Mouse (Mus musculus): ENCODE results near the gene Pls1.

The Pls1 gene

DNA sequence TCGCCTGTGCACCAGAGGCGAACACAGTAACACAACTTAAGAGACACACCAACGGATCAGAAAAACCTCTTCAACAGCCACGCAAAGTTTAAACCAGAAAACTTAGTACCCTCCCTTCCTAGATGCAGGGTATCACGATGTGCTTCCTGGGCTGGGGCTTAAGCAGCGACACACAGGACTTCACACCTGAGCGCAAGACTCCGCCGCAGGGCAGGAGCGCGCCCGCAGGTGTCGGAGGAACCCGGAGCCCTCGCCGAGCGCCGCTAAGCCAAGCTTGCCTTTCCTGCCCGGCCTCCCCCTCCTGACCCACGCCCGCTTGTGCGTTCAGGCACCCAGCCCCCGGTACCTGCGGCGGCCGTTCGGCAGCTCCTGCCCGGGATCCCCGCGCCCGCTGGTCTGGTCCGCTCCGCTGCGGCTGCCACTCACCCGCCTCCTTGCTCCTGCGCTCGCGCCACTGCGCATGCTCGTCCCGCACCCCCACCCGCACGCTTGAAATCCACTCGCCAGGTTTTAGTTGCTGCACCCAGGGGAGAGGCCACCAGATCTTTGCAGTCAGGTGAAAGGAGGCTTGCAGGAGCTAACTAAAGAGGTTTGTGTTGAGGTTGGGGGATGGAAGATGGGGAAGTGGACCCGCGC is at the start of gene Pls1:
Gene Pls1 (minus strand): TSS at position 487 of the 636 bp plus-strand sequence.
- in situ Hi-C loops (cut with MseI, MboI): loop anchor here (10.0 kb wide), 2 partner anchors 90 to 110 kb away; partner anchors contain the start of gene Trpc1 (in 1 of the 2)

DNA sequence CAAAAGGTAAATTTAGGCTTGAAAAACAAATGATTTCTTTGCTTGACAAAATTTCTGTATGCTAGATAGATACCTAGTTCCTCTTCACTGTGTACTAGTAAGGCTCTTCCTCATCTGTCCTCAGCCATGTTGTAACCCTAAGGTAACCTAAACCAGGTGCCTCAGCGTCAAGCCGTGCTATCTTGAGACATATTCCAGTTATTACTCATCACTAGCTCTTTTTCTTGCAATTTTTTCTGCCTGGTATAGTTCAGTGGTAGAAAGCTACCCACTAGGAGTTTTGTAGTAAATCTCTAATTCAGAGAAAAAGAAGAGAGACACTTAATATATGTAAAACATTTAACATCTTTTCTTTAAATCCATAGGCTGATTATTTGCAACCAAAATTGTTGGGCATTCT is 37.6 kb upstream of the Pls1 start:
- in situ Hi-C loops (cut with MseI, MboI): no loop called here

GRCm38 (mm10) chr9:95878246-95878645 is 33.1 kb upstream of the Pls1 start:
- in situ Hi-C loops (cut with MseI, MboI): no loop called here

DNA sequence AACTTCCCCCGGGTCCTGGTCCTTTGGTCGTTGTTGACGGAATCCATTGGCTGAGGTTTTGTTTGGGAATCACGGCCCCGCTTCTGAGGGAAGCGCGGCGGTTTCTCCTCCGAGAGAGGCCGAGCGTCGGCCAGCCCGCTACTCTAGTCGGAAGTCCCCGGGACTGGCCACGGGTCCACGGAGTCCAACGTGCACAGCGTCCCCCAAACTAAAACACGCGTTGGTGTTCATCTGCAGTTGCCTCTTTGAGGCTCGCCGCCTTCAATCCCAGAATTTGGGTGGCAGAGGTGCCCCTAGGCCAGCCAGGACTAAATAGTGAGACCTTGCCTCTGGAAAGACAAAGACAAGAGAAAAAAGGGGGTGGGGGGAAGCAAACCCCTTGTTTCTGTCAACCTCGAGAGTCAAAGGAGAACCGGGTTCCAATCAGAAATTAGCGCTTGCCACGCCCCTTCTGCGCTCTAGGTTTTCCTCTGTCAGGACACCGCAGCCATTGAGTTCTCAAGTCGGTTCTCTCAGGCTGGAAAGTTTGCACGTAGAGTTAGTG is 13.0 kb upstream of the Pls1 start:
- in situ Hi-C loops (cut with MseI, MboI): no loop called here

- in situ Hi-C loops (cut with MseI, MboI): no loop called here
These were observed 12.4 kb upstream of the Pls1 start, which contains the start of gene Atr for GRCm38 (mm10) chr9:95857414-95858026. Gene Atr (plus strand): TSS chr9:95857597.

- in situ Hi-C loops (cut with MseI, MboI): no loop called here
These were observed 10.9 kb upstream of the Pls1 start for GRCm38 (mm10) chr9:95856004-95856403.

DNA sequence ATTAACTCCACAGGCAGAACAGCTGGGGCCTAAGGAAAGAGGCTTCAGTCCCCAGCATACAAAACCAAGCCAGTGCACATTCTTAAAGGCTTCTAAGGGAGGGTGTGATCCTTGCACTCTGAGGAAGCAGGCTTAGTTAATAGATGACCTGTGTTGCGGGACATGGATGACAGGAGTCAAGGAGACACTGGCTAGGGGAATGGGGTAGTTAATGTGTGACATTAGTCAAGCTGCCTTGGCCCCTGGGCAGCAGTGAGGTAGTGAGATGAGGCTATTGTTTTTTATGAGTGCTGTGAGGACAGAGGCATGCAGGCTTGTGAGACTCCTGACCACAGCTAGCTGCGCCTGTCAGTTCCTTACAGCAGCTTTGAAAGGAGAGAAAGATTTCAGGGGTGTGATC is 9.8 kb upstream of the Pls1 start:
- in situ Hi-C loops (cut with MseI, MboI): no loop called here

- in situ Hi-C loops (cut with MseI, MboI): no loop called here
These were observed 7.8 kb upstream of the Pls1 start for GRCm38 (mm10) chr9:95852896-95853295.

DNA sequence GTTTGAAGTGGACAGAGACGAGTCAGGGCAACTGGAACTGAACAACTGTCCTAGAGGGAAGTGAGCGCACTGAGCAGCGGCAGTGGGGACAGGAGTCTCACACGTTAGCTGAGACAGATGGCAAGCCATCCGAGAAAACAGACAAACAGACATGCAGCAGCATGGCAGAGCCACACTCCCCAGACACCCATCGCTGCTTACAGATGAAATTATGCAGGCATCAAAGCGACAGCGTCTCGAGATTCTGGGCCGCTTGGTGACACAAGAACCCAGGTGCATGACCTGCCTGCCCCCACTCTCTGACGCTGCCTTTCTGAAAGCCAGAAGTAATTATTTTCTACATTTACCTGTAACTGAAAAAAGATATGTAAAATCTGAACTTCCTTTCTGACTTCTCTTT is 6.6 kb upstream of the Pls1 start:
- in situ Hi-C loops (cut with MseI, MboI): no loop called here

DNA sequence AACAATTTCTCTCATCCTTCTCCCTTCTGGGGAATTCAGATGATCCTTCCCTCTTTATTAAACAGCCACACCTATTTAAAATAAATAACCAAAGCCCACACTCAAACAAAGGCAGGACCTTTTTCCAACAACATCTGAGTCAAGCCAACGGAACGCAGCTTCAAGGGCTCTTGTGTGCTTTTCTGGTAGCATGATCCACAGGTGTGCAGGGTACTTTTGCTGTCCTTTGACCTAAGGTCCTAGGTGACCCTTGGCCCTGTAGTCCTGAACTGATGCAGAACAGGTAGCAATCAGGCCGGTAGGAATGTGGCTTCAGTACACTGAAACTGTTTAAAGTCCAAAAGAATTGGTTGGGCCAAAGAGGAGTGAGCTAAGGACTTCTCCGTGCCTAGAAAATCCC is 600 bp upstream of the Pls1 start:
- in situ Hi-C loops (cut with MseI, MboI): loop anchor here (10.0 kb wide), 2 partner anchors 91 to 111 kb away; partner anchors contain the start of gene Trpc1 (in 1 of the 2)

DNA sequence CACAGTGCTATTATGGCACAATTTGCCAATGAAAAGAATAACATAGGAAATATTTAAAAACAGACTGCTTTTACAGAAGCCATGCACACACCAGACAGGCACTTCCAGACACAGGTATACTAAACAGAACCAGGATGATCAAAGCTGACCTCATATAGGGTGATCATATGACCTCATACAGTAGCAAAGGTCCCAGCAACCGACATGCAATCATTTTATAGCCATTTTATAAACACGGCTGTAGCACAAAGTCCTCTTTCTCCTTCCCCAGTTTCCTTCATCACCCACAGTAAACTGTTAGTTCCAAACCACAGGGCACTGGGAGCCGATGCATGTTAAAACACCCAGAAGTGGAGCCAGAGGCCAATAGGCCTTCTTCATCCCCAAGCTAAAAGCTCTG is 5.7 kb downstream of the Pls1 start:
- in situ Hi-C loops (cut with MseI, MboI): no loop called here

GRCm38 (mm10) chr9:95835741-95836140 is 9.4 kb downstream of the Pls1 start:
- in situ Hi-C loops (cut with MseI, MboI): no loop called here

DNA sequence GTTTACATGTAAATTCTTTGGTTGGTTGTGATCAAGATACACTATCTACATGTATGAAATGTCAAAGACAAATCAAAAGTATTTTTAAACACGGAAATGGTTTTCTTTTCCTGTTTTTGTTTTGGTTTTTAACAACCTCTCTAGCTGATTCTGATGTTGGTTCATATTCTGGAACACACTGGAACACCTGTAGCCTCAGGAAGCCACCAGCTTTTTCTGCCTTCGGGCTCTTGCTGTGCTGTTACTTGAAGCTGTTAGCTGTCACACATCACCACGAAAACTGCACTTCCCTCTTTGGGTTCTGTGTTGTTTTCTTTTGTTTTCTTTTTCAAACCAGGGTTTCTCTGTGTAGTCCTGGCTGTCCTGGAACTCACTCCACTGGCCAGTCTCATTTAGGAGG is 10.3 kb downstream of the Pls1 start:
- in situ Hi-C loops (cut with MseI, MboI): no loop called here

- in situ Hi-C loops (cut with MseI, MboI): no loop called here
These were observed 12.4 kb downstream of the Pls1 start for GRCm38 (mm10) chr9:95832758-95833157.

DNA sequence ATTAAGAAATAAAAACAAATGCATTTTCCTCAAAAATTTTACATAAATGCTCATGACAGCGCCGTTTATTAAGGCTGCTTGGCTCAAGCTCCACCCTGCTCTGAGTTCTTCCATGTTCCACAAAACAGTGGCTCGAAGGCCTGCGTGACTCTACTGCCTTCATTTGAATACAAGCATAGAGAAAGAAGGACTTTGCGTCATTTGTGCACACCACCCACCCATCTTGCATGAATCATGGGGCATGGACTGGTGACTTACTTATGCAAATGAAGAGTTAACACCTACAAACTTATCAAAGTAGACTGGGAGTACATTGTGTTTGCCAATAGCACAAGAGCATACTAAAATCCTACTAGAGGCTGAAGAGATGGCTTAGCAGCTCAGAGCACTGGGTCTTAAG is 17.5 kb downstream of the Pls1 start:
- in situ Hi-C loops (cut with MseI, MboI): no loop called here

DNA sequence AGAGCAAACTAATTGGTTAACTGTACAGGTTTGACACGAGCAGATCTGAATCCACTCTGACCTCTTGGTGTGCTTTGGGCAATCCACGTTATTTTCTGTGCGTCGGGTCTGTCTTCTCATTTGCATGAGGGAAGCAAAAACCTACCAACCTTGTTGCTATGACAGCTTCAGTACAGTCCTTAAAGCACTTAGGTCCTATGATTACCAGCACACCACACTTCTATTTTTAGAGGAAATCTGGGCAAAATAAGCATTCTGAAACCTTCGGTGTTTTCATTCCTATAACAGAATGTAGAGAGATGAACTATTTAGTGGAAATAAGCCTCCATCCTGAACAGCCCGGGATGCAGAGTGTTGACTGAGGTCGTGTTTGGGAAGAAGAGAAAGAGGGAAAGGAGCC is 22.6 kb downstream of the Pls1 start:
- in situ Hi-C loops (cut with MseI, MboI): no loop called here

DNA sequence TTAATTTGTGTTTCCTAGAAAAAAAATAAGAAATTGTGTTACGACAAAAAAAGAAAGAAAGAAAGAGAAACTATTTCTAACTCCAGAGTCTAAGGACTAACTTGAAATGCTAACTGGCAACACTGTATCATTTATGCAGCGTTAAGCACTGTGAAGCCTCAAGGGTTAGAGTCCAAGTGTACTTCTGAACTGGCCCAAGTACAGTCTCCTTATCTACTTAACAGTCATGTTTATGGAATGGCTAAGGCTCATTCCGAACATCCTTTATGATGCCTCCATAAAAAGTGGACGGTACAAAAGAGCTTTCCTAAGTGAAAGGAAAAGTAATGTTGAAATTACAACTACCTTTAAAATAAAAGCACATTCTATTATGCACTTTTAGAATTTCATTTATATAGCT is 29.4 kb downstream of the Pls1 start:
- in situ Hi-C loops (cut with MseI, MboI): no loop called here

DNA sequence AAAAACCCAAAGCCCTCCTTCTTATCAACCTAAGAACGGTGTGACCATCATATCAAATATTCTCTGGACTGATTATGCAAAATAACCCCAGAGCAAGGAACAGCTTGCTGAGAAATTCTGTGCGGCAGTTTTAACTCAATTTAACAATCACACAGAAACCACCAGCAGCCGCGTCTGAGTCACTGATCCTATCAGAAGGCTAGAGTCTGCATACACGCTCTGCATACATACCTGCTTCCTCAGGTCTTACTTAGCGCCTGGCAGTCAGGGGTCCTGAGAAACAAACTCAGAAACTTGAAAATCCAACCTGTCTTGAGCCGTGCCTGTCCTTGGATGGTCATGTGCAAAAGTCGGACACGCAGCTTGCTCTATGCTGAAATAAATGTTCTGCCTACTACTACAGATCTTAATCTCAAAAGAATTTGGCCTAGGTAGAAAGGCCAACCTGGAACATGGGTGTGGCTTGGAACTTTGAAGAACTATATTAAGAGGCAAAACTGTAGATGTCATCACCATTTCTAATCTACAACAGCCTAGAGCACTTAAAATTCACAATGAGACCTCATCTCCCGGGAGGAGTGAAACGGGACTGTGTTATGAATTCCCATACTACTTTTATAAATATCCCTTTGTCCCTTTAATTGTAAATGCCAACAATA is 30.0 kb downstream of the Pls1 start:
- in situ Hi-C loops (cut with MseI, MboI): no loop called here

GRCm38 (mm10) chr9:95813721-95814531 is 31.2 kb downstream of the Pls1 start:
- in situ Hi-C loops (cut with MseI, MboI): no loop called here

- in situ Hi-C loops (cut with MseI, MboI): no loop called here
These were observed 33.3 kb downstream of the Pls1 start for GRCm38 (mm10) chr9:95811817-95812216.

DNA sequence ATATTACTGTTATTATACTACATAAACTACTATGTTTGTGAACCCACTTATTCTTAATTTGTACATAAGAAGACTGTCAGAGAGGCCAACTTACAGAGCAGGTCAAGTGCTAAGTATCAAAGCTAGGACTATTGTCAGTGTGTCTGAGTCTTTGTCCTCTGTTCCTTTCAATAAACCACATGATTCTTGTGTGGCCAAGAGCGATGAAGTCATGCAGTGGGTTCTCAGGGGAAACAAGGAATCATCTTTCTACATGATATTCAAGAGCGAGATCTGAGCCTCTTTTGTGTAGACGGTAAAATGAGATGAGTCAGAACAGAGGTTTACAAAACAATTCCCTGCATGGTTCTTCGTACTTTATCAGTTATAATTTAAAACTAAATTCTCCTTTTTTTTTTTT is 35.5 kb downstream of the Pls1 start:
- in situ Hi-C loops (cut with MseI, MboI): no loop called here

DNA sequence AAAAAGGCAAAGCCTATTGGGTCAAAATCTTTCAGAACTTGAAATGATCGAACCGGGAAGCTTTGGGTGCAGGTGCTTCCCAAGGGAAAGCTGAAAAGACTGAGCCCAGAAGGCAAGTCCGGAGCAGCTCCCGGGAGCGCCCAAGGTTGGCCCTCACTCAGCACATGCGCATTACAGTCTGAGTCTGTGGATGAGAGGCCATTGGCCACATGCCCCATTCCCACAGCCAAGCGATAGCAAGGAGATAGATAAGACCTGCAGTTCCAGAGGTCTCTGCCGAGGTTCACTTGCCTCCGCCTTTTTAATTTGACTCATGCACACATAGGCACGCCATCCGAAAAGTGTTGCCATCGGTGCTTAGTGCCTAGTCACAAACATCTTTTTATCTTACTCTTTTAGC is 39.7 kb downstream of the Pls1 start:
- in situ Hi-C loops (cut with MseI, MboI): no loop called here

All from mouse trophoblast stem cell (cell line).